Mouse (Mus musculus) mesoderm, embryonic 11.5 days (tissue): Measurements from ENCODE around the gene Urad.

ENCODE experiments used
- DNase-seq: peaks from one replicate; pipeline ENCODE4 v3.0.0-alpha.2; 2012; ENCODE audit warnings: low read depth, low spot score

The Urad gene

DNA sequence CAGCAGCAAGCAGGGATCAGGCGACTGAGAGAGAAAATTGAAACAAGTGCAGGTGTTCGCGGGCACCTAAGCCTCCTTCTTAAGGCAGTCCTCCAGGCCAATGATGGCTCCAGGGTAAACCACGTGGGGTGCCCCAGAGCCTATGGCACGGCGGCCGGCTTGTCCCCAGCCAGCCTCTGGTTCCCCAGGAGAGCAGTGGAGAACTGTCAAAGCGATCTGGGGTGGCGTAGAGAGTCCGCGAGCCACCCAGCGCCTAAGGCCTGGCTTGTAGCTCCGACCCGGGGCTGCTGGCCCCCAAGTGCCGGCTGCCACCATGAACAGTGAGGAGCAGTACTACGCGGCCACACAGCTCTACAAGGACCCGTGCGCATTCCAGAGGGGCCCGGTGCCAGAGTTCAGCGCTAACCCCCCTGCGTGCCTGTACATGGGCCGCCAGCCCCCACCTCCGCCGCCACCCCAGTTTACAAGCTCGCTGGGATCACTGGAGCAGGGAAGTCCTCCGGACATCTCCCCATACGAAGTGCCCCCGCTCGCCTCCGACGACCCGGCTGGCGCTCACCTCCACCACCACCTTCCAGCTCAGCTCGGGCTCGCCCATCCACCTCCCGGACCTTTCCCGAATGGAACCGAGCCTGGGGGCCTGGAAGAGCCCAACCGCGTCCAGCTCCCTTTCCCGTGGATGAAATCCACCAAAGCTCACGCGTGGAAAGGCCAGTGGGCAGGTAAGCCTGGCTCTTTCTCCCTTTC lies 52.1 kb downstream of the Urad start, which contains the start of gene Pdx1:
TSS of gene Pdx1 (plus strand) at position 34 of the 747 bp plus-strand sequence.
- DNase-seq: no peak

DNA sequence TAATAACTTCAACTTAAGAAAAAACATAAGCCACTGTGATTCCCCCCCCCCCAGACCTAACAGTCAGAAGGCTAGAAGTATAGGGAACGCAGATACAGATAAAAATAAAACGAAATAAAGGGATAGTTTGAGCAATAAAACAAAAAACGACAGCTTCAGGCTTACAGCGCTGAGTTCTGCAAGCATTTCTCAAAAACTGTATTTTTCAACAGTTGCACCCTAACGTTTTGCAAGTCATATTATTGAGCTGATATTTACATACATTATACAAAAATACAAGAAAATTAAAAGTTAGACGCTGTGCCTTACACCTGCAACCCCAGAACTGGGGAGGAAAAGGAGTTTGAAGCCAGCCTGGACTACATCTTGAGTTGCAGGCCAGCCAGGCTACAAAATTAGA lies 52.9 kb downstream of the Urad start:
- no peak for DNase-seq

DNA sequence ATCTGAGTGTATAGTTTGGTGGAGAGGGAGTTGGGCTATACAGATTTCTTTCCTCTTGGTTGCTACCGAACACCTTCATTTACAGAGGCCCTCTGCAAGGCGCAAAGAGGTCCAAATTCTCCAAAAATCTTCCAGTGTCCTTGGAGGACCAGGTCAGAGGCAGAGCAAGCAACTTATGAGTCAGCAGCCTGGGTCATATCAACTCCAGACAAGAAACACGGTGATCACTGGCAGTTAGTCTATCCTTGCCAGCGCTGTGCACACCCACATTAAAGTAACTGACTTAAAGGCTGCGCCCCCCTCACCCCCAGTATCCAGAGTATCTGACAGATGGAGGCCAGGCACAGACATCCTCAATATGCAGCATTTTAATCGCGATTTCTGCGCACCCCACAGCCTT lies 53.5 kb downstream of the Urad start:
- DNase-seq: no peak

DNA sequence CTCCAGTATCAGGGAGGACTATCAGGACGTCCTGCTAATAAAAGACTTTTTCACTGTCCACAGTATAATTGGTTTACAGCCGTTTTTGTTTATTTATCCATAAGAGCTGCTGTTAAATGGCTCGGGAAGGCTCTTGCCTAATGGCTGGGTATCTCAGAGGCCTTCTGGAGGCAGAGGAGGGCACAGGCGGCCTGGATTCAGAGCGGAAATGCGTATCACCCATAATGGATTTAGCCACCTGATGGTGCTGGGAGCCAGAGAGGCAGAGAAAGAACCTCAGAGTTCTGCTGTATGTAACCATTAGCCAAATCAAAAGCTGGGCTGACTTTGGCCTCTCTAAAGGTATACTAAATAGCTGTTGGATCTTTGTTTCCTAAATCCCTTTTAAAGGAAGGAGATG lies 54.8 kb downstream of the Urad start:
- no peak for DNase-seq
